In genomic region chr13:68799777-68800176, GRCm38 (mm10) we compare ENCODE assay signal across 9 mouse cellular contexts.
DNase-seq lines count a peak whose midpoint lies in the region; ATAC-seq and TF ChIP-seq lines count a peak whose summit lies in the region.
"Had no signal": no experiment of that assay in that cellular context is flagged by ENCODE, and none has a peak within 500 bp of the region (broad histone marks: within the 10 kb centered on the region; RNA-seq: fewer than 3 reads in every experiment).

No protein-coding gene starts in this region.

- no peak overlapping the region for H3K27ac ChIP-seq in layer of hippocampus, adult 2 months
- H3K27ac ChIP-seq: limb, embryonic 15.5 days had no signal

- ATAC-seq in monocyte, adult 5-6 weeks (replicated peaks; ENCODE audit: insufficient number of reproducible peaks, low FRiP score, low TSS enrichment, poor library complexity, severe bottlenecking): no peak

- DNase-seq in adrenal gland, postnatal 36 days: peak; percentile 15 to 18
- DNase-seq in adrenal gland, adult 2 months: no peak
- no peak for DNase-seq in layer of hippocampus, adult 2 months (ENCODE audit: low spot score in 2 of 2)
- no peak for DNase-seq in layer of hippocampus, adult 9-10 months (ENCODE audit: low spot score)
- peak; percentile 5 for DNase-seq in urinary bladder, postnatal 25 days (ENCODE audit: low spot score)
- DNase-seq in urinary bladder, postnatal 4 days (ENCODE audit: low spot score in 2 of 2): no peak
- no peak for DNase-seq in spleen, adult 18-20 months

- peak; percentile 74 for TF ChIP-seq CTCF in layer of hippocampus, adult 2 months (conservative IDR thresholded peaks at IDR 0.05)

- H3K4me3 ChIP-seq in layer of hippocampus, adult 2 months: no peak overlapping the region
- H3K4me3 ChIP-seq: limb, embryonic 15.5 days had no signal

Comparison
In these comparisons a context has a peak if more than half of its experiments do, and no peak if none do; other contexts are left out.
1. DNase-seq: peak in adrenal gland, postnatal 36 days (2 of 2) and urinary bladder, postnatal 25 days (single experiment); none in adrenal gland, adult 2 months (single experiment), layer of hippocampus, adult 2 months (0 of 2), layer of hippocampus, adult 9-10 months (single experiment), urinary bladder, postnatal 4 days (0 of 2) and spleen, adult 18-20 months (0 of 2).